Mouse (Mus musculus) limb, embryonic 14.5 days (tissue): ENCODE measurements around the gene Nat8l. TPM values are rescaled to one million over a fixed set of nuclear protein-coding genes. Genes with fewer than 3 reads are reported as not detected.

Experiments
- ATAC-seq: fragments of 200-750 bp; cut with Nextera tagmentation; 2 replicates; pipeline ENCODE4 v1.8.0; 2017; ENCODE audit warnings: low read depth, moderate number of reproducible peaks, moderate TSS enrichment; ENCODE audit not compliant: low FRiP score
- DNase-seq: peaks from one replicate; pipeline ENCODE4 v3.0.0-alpha.2; 2015; ENCODE audit warnings: low spot score
- H3K27ac ChIP-seq: fragments of 300-500 bp; sonication (generic); replicated peaks from 2 replicates; pipeline ENCODE4 v1.5.1; 2014; ENCODE audit warnings: low read depth, mild to moderate bottlenecking, low read length, moderate library complexity, mixed read lengths
- H3K27me3 ChIP-seq: fragments of 300-500 bp; sonication (generic); 2 replicates; pipeline ENCODE4 v1.6.1; 2014; ENCODE audit warnings: low read length, mixed read lengths; ENCODE audit not compliant: control insufficient read depth, insufficient read depth
- H3K36me3 ChIP-seq: fragments of 300-500 bp; sonication (generic); 2 replicates; pipeline ENCODE4 v1.6.1; 2014; ENCODE audit warnings: mild to moderate bottlenecking, low read length, moderate library complexity, mixed read lengths; ENCODE audit not compliant: control insufficient read depth, insufficient read depth
- H3K4me1 ChIP-seq: fragments of 300-500 bp; sonication (generic); 2 replicates; pipeline ENCODE4 v1.6.1; 2014; ENCODE audit warnings: antibody characterized with exemption, low read length, mixed read lengths; ENCODE audit not compliant: control insufficient read depth, insufficient read depth
- H3K4me2 ChIP-seq: fragments of 300-500 bp; sonication (generic); replicated peaks from 2 replicates; pipeline ENCODE4 v1.6.1; 2014; ENCODE audit warnings: low read depth, mild to moderate bottlenecking, low read length, moderate library complexity; ENCODE audit not compliant: severe bottlenecking
- H3K4me3 ChIP-seq: fragments of 300-500 bp; sonication (generic); replicated peaks from 2 replicates; pipeline ENCODE4 v1.5.1; 2014; ENCODE audit warnings: low read length
- H3K9ac ChIP-seq: fragments of 300-500 bp; sonication (generic); 2 replicates; pipeline ENCODE4 v1.6.1; 2014; ENCODE audit warnings: mild to moderate bottlenecking, low read depth, low read length, moderate library complexity; ENCODE audit not compliant: severe bottlenecking
- H3K9me3 ChIP-seq: fragments of 300-500 bp; sonication (generic); 2 replicates; pipeline ENCODE4 v1.6.1; 2016; ENCODE audit warnings: low read length; ENCODE audit not compliant: control insufficient read depth
- POLR2A ChIP-seq: fragments of 200-500 bp; IDR thresholded peaks from 2 replicates; pipeline ENCODE4 v1.8.0; 2012; ENCODE audit warnings: inconsistent platforms, mild to moderate bottlenecking, moderate library complexity, borderline replicate concordance; ENCODE audit not compliant: insufficient read depth, insufficient read length; ENCODE audit errors: extremely low read depth
- WGBS: fragments of 180-500 bp; shearing (Covaris S2); extraction: QIAGEN DNeasy Blood & Tissue Kit; methylation state at CpG from one replicate; pipeline ENCODE4 v1.1.7; 2014; 5-methylcytosine and 5-hydroxymethylcytosine counted together
- polyA plus RNA-seq, 2 experiments: library from polyadenylated mRNA; depleted of rRNA in 1 of 2; stranded (reverse) in 1 of 2; unstranded in 1 of 2; fragments of >200 nt; fragmentation: Nextera tagmentation in 1 of 2; extraction: Ambion mirVana in 1 of 2; gene quantifications; 2 replicates each; pipeline versions ENCODE4 v1.2.1 to v1.2.3; 2012 to 2014

The Nat8l gene
- polyA plus RNA-seq, 2 experiments: 0.28 to 1.1 TPM

- no peaks in the 10 kb centered on the region for H3K36me3 ChIP-seq
- no peak overlapping the region for H3K4me2 ChIP-seq
- ATAC-seq: no peak
- H3K9me3 ChIP-seq: no peaks in the 10 kb centered on the region
- TF ChIP-seq POLR2A: no peak
- no peak overlapping the region for H3K27ac ChIP-seq
- peaks cover 20% of the 10 kb centered on the region for H3K27me3 ChIP-seq
- no peak for DNase-seq
- WGBS: 79% methylated on average over 4 of the region's 4 CpGs
- no peak overlapping the region for H3K4me3 ChIP-seq
- no peaks in the 10 kb centered on the region for H3K4me1 ChIP-seq
- H3K9ac ChIP-seq: no peak overlapping the region
Measured at GRCm38 (mm10) chr5:34002636-34003035, 6.9 kb downstream of the Nat8l start.

GRCm38 (mm10) chr5:34004618-34005017 lies 8.8 kb downstream of the Nat8l start:
- Histone ChIP-seq H3K9ac (no peak overlapping the region), H3K27me3 (0 out of 2 replicates have a peak, but pooled peaks cover under 1% of the 10 kb centered on the region), H3K36me3 (no peaks in the 10 kb centered on the region), H3K4me2 (no peak overlapping the region), H3K27ac (no peak overlapping the region), H3K4me1 (no peaks in the 10 kb centered on the region), H3K9me3 (no peaks in the 10 kb centered on the region), H3K4me3 (no peak overlapping the region)
- TF ChIP-seq POLR2A: no peak
- WGBS: 79% methylated on average over 5 of the region's 5 CpGs
- ATAC-seq: no peak
- no peak for DNase-seq

GRCm38 (mm10) chr5:34006832-34007231 lies 11.0 kb downstream of the Nat8l start:
- ATAC-seq: no peak
- no peaks in the 10 kb centered on the region for H3K27me3 ChIP-seq
- H3K4me3 ChIP-seq: no peak overlapping the region
- no peak for DNase-seq
- no peaks in the 10 kb centered on the region for H3K9me3 ChIP-seq
- WGBS: 87% methylated on average over 4 of the region's 4 CpGs
- H3K9ac ChIP-seq: no peak overlapping the region
- no peaks in the 10 kb centered on the region for H3K4me1 ChIP-seq
- no peak overlapping the region for H3K27ac ChIP-seq
- no peak overlapping the region for H3K4me2 ChIP-seq
- no peaks in the 10 kb centered on the region for H3K36me3 ChIP-seq
- no peak for TF ChIP-seq POLR2A

- Histone ChIP-seq H3K27me3 (no peaks in the 10 kb centered on the region), H3K36me3 (no peaks in the 10 kb centered on the region), H3K4me1 (no peaks in the 10 kb centered on the region), H3K4me3 (no peak overlapping the region), H3K9ac (no peak overlapping the region), H3K4me2 (no peak overlapping the region), H3K9me3 (no peaks in the 10 kb centered on the region), H3K27ac (no peak overlapping the region)
- no peak for TF ChIP-seq POLR2A
- DNase-seq: no peak
- WGBS: 88% methylated on average over 4 of the region's 4 CpGs
- ATAC-seq: no peak
Measured at GRCm38 (mm10) chr5:34007392-34007941, 11.7 kb downstream of the Nat8l start.

- H3K9ac ChIP-seq: no peak overlapping the region
- TF ChIP-seq POLR2A: no peak
- no peaks in the 10 kb centered on the region for H3K36me3 ChIP-seq
- H3K27ac ChIP-seq: no peak overlapping the region
- DNase-seq (no peak), ATAC-seq (no peak)
- 64% methylated on average over 1 of the region's 1 CpGs for WGBS
- no peaks in the 10 kb centered on the region for H3K27me3 ChIP-seq
- no peaks in the 10 kb centered on the region for H3K9me3 ChIP-seq
- no peaks in the 10 kb centered on the region for H3K4me1 ChIP-seq
- no peak overlapping the region for H3K4me3 ChIP-seq
- H3K4me2 ChIP-seq: no peak overlapping the region
Measured at GRCm38 (mm10) chr5:34014652-34015051, 18.9 kb downstream of the Nat8l start.

- H3K36me3 ChIP-seq: no peaks in the 10 kb centered on the region
- H3K4me3 ChIP-seq: no peak overlapping the region
- ATAC-seq (no peak), DNase-seq (no peak)
- H3K4me2 ChIP-seq: no peak overlapping the region
- H3K9ac ChIP-seq: no peak overlapping the region
- no peaks in the 10 kb centered on the region for H3K27me3 ChIP-seq
- no peak for TF ChIP-seq POLR2A
- H3K27ac ChIP-seq: no peak overlapping the region
- H3K4me1 ChIP-seq: no peaks in the 10 kb centered on the region
- H3K9me3 ChIP-seq: no peaks in the 10 kb centered on the region
- WGBS: 74% methylated on average over 4 of the region's 4 CpGs
Measured at GRCm38 (mm10) chr5:34018968-34019367, 23.2 kb downstream of the Nat8l start.
